Mouse (Mus musculus): Measurements from ENCODE around the gene Vgll3. TPM values are rescaled to one million over a fixed set of nuclear protein-coding genes. Genes with fewer than 3 reads are reported as not detected.

The Vgll3 gene
- polyA plus RNA-seq, 1 experiment: 0.75 TPM

DNA sequence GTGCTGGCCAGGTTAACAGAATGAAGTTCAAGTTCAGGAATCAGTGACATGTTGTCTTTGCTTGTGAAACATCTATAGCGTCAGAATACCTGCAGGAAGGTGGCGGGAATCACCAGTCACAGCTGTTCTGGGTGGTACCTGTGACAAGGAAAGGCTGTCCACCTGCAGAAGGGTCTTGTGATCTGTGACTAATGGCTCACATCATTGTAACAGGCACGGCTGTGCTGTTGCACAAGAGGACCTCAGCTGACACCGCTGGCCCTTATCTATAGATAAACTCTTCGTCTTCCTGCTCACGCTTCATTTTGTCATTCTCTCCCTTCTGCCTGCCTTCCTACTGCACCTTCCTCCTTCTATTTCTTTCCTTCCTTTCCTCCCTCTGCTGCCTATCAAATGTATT, 14.0 kb downstream of the Vgll3 start:
- no peaks in the 10 kb centered on the region for H3K27me3 ChIP-seq (ENCODE audit: control insufficient read depth, insufficient read depth, low read length)
- TF ChIP-seq CTCF (IDR thresholded peaks at IDR 0.05; ENCODE audit: borderline replicate concordance, insufficient read depth, low read depth, low read length): no peak
- no peak for TF ChIP-seq POLR2A (IDR thresholded peaks at IDR 0.05; ENCODE audit: borderline replicate concordance, insufficient read depth, low read length)
- H3K4me3 ChIP-seq (replicated peaks; ENCODE audit: insufficient read depth, low read depth, low read length): no peak overlapping the region
- DNase-seq: no peak
- no peaks in the 10 kb centered on the region for H3K4me1 ChIP-seq (ENCODE audit: control insufficient read depth, insufficient read depth, low read length)
- no peak overlapping the region for H3K27ac ChIP-seq (ENCODE audit: insufficient read depth, low read length)
- 93% methylated on average over 6 of the region's 6 CpGs for WGBS

DNA sequence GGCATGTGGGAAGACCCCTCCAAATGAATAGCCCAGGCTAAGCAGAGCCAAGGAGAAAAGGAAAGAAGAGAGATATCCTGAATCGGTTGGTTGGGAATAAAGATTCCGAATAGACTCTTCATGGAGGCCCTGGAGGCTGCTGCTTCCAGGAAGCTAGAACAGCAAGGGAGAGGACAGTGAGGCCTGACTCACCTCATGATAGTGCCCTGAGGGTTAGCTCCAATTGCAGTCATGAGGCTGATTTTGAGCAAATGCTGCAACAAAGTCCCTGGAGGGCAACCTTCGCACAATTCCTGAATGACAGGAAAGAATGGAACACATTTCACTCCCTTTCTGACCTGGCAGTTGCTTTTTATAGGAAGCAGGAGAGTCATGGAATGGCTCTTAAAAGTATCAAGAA, 19.7 kb downstream of the Vgll3 start:
- no peak for TF ChIP-seq POLR2A (IDR thresholded peaks at IDR 0.05; ENCODE audit: borderline replicate concordance, insufficient read depth, low read length)
- no peak for TF ChIP-seq CTCF (IDR thresholded peaks at IDR 0.05; ENCODE audit: borderline replicate concordance, insufficient read depth, low read depth, low read length)
- no peak overlapping the region for H3K4me3 ChIP-seq (replicated peaks; ENCODE audit: insufficient read depth, low read depth, low read length)
- no peaks in the 10 kb centered on the region for H3K4me1 ChIP-seq (ENCODE audit: control insufficient read depth, insufficient read depth, low read length)
- no peak for DNase-seq
- H3K27ac ChIP-seq (ENCODE audit: insufficient read depth, low read length): no peak overlapping the region
- 84% methylated on average over 3 of the region's 3 CpGs for WGBS
- no peaks in the 10 kb centered on the region for H3K27me3 ChIP-seq (ENCODE audit: control insufficient read depth, insufficient read depth, low read length)

DNA sequence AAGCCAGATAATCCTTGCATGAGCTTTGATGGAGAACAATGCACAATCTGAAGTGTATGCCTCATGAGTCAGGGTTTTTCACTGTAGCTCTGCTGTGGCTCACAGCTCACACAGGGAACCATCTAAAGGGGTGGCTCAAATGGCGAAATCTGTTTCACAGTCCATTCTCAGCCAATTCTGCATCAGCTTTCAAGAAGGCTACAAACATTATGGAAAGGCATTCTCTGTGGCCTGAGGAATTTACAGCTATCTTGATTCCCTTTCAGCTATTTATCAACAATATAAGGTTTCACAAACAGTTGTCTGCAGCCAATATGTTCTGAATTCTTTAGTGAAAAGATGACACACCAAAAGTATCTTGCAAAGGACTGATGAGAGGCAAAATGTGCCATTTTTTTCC, 35.1 kb downstream of the Vgll3 start:
- TF ChIP-seq CTCF (IDR thresholded peaks at IDR 0.05; ENCODE audit: borderline replicate concordance, insufficient read depth, low read depth, low read length) (no peak), POLR2A (IDR thresholded peaks at IDR 0.05; ENCODE audit: borderline replicate concordance, insufficient read depth, low read length) (no peak)
- Histone ChIP-seq H3K4me3 (replicated peaks; ENCODE audit: insufficient read depth, low read depth, low read length) (no peak overlapping the region), H3K27ac (ENCODE audit: insufficient read depth, low read length) (no peak overlapping the region), H3K4me1 (ENCODE audit: control insufficient read depth, insufficient read depth, low read length) (no peaks in the 10 kb centered on the region), H3K27me3 (ENCODE audit: control insufficient read depth, insufficient read depth, low read length) (no peaks in the 10 kb centered on the region)
- WGBS: 78% methylated on average over 1 of the region's 1 CpGs
- no peak for DNase-seq

DNA sequence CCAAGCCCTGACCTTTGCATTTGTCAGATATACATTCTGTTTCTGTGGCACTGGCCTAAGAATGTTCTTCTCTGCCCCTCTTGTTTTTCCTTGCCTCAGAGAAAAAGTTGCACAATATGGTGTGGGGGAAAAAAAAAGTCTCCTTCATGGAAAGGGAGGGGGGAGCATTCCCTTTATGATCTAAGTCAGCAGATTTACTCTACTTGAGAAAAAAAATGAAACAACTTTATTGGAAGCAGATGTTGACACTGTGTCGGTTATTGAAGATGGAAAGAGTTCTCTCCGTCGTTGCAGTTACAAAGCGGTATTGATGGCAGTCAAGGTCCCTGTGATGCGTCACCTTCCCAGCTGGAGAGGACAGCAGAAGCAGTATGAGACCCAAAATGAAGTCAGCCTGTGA, 49.4 kb downstream of the Vgll3 start:
- Histone ChIP-seq H3K27ac (ENCODE audit: insufficient read depth, low read length) (no peak overlapping the region), H3K4me3 (replicated peaks; ENCODE audit: insufficient read depth, low read depth, low read length) (no peak overlapping the region), H3K4me1 (ENCODE audit: control insufficient read depth, insufficient read depth, low read length) (no peaks in the 10 kb centered on the region), H3K27me3 (ENCODE audit: control insufficient read depth, insufficient read depth, low read length) (no peaks in the 10 kb centered on the region)
- 85% methylated on average over 5 of the region's 5 CpGs for WGBS
- TF ChIP-seq POLR2A (IDR thresholded peaks at IDR 0.05; ENCODE audit: borderline replicate concordance, insufficient read depth, low read length) (no peak), CTCF (IDR thresholded peaks at IDR 0.05; ENCODE audit: borderline replicate concordance, insufficient read depth, low read depth, low read length) (no peak)
- no peak for DNase-seq

- Histone ChIP-seq H3K4me3 (replicated peaks; ENCODE audit: insufficient read depth, low read depth, low read length) (no peak overlapping the region), H3K27ac (ENCODE audit: insufficient read depth, low read length) (no peak overlapping the region), H3K27me3 (ENCODE audit: control insufficient read depth, insufficient read depth, low read length) (no peaks in the 10 kb centered on the region), H3K4me1 (ENCODE audit: control insufficient read depth, insufficient read depth, low read length) (no peaks in the 10 kb centered on the region)
- TF ChIP-seq CTCF (IDR thresholded peaks at IDR 0.05; ENCODE audit: borderline replicate concordance, insufficient read depth, low read depth, low read length) (no peak), POLR2A (IDR thresholded peaks at IDR 0.05; ENCODE audit: borderline replicate concordance, insufficient read depth, low read length) (no peak)
- DNase-seq: no peak
- 59% methylated on average over 2 of the region's 2 CpGs for WGBS
Observed at GRCm38 (mm10) chr16:65867927-65868326, 52.9 kb downstream of the Vgll3 start.

DNA sequence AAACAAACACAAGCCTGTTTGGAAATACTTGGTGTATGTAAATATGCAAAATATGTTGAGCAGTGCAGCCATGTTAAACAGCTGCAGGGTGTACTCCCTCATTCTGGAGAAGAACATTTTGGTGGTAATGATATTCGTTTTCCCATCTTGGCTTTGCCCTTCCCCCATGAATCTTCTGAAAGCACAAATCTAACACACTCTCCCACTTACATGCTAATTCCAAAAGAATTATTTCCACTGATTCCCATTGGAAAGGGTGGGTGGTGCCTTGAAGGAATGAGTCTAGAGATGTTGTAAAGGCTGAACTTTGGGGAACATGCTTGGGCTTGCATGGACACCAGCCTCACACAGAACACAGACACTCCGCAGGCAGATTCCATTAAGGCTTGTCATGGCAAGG, 53.9 kb downstream of the Vgll3 start:
- Histone ChIP-seq H3K27me3 (ENCODE audit: control insufficient read depth, insufficient read depth, low read length) (no peaks in the 10 kb centered on the region), H3K4me3 (replicated peaks; ENCODE audit: insufficient read depth, low read depth, low read length) (no peak overlapping the region), H3K4me1 (ENCODE audit: control insufficient read depth, insufficient read depth, low read length) (no peaks in the 10 kb centered on the region), H3K27ac (ENCODE audit: insufficient read depth, low read length) (no peak overlapping the region)
- WGBS: 84% methylated on average over 2 of the region's 2 CpGs
- no peak for TF ChIP-seq CTCF (IDR thresholded peaks at IDR 0.05; ENCODE audit: borderline replicate concordance, insufficient read depth, low read depth, low read length)
- no peak for TF ChIP-seq POLR2A (IDR thresholded peaks at IDR 0.05; ENCODE audit: borderline replicate concordance, insufficient read depth, low read length)
- DNase-seq: no peak

- DNase-seq: no peak
- TF ChIP-seq POLR2A (IDR thresholded peaks at IDR 0.05; ENCODE audit: borderline replicate concordance, insufficient read depth, low read length) (no peak), CTCF (IDR thresholded peaks at IDR 0.05; ENCODE audit: borderline replicate concordance, insufficient read depth, low read depth, low read length) (no peak)
- no peak overlapping the region for H3K27ac ChIP-seq (ENCODE audit: insufficient read depth, low read length)
- 79% methylated on average over 4 of the region's 4 CpGs for WGBS
- no peaks in the 10 kb centered on the region for H3K4me1 ChIP-seq (ENCODE audit: control insufficient read depth, insufficient read depth, low read length)
- no peak overlapping the region for H3K4me3 ChIP-seq (replicated peaks; ENCODE audit: insufficient read depth, low read depth, low read length)
- H3K27me3 ChIP-seq (ENCODE audit: control insufficient read depth, insufficient read depth, low read length): no peaks in the 10 kb centered on the region
Observed at GRCm38 (mm10) chr16:65888940-65889339, 73.9 kb downstream of the Vgll3 start.

Data from cerebellum, adult 2 months (tissue).